Mouse (Mus musculus): ENCODE data around the gene Cmtr1. TPM values are rescaled to one million over a fixed set of nuclear protein-coding genes. Genes with fewer than 3 reads are reported as not detected.

Gene Cmtr1
- polyA plus RNA-seq, 1 experiment from 2014 or later: 132 TPM

DNA sequence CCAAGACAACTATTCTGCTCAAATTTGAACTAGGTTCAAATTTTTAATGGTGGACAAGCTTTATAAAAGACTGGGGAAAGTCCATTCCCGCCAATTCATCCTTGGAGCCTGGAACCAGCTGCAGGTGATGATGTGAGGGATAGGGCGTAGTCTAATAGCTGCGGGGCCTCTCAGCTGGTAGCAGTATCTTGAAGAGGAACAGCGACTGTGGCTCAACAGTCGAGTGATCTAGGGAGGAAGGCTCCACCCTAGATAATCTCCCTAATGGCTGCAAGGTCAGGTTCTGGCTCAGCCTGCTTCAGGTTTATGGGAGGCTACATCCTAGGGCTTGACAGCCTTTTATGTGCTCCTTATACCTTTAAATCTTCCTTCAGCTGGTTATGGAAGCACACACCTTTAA is 30.8 kb upstream of the Cmtr1 start:
- no peak overlapping the region for H3K4me2 ChIP-seq (ENCODE audit: low read length)
- H3K36me3 ChIP-seq (ENCODE audit: control insufficient read depth, insufficient read depth): peaks cover 14% of the 10 kb centered on the region
- H3K9me3 ChIP-seq (ENCODE audit: control insufficient read depth, low read length): no peaks in the 10 kb centered on the region
- no peaks in the 10 kb centered on the region for H3K27me3 ChIP-seq (replicated peaks; ENCODE audit: control insufficient read depth, insufficient read depth, low read length)
- H3K27ac ChIP-seq (ENCODE audit: low read length): no peak overlapping the region
- WGBS: 91% methylated on average over 5 of the region's 5 CpGs
- no peaks in the 10 kb centered on the region for H3K4me1 ChIP-seq (replicated peaks; ENCODE audit: control insufficient read depth, insufficient read depth, low read length)
- ATAC-seq: no peak
- no peak overlapping the region for H3K9ac ChIP-seq (replicated peaks; ENCODE audit: low read depth, low read length)
- H3K4me3 ChIP-seq (replicated peaks; ENCODE audit: low read length): no peak overlapping the region

DNA sequence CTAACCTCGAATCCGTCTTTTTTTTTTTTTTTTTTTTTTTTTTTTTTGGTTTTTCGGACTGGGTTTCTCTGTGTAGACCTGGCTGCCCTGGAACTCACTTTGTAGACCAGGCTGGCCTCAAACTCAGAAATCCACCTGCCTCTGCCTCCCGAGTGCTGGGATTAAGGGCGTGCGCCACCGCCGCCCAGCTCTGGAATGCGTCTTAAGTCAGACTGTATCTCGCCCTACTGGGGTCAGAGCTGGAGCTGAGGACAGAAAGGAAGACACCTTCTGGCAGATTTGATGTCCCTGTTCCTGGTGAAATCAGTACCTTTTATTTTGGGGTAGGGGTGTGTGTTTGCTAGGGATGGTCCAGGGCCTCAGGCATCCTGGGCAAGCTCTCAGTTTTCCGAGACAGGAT is 28.1 kb upstream of the Cmtr1 start:
- H3K27ac ChIP-seq (ENCODE audit: low read length): no peak overlapping the region
- H3K4me2 ChIP-seq (ENCODE audit: low read length): no peak overlapping the region
- H3K27me3 ChIP-seq (replicated peaks; ENCODE audit: control insufficient read depth, insufficient read depth, low read length): no peaks in the 10 kb centered on the region
- H3K36me3 ChIP-seq (ENCODE audit: control insufficient read depth, insufficient read depth): peaks cover 13% of the 10 kb centered on the region
- ATAC-seq: no peak
- H3K4me1 ChIP-seq (replicated peaks; ENCODE audit: control insufficient read depth, insufficient read depth, low read length): no peaks in the 10 kb centered on the region
- H3K4me3 ChIP-seq (replicated peaks; ENCODE audit: low read length): no peak overlapping the region
- H3K9me3 ChIP-seq (ENCODE audit: control insufficient read depth, low read length): no peaks in the 10 kb centered on the region
- 97% methylated on average over 10 of the region's 11 CpGs for WGBS
- H3K9ac ChIP-seq (replicated peaks; ENCODE audit: low read depth, low read length): no peak overlapping the region

GRCm38 (mm10) chr17:29635492-29635891 is 24.9 kb upstream of the Cmtr1 start:
- no peak overlapping the region for H3K4me2 ChIP-seq (ENCODE audit: low read length)
- H3K27me3 ChIP-seq (replicated peaks; ENCODE audit: control insufficient read depth, insufficient read depth, low read length): no peaks in the 10 kb centered on the region
- H3K4me3 ChIP-seq (replicated peaks; ENCODE audit: low read length): no peak overlapping the region
- no peaks in the 10 kb centered on the region for H3K4me1 ChIP-seq (replicated peaks; ENCODE audit: control insufficient read depth, insufficient read depth, low read length)
- 95% methylated on average over 8 of the region's 8 CpGs for WGBS
- H3K27ac ChIP-seq (ENCODE audit: low read length): no peak overlapping the region
- no peaks in the 10 kb centered on the region for H3K9me3 ChIP-seq (ENCODE audit: control insufficient read depth, low read length)
- no peak for ATAC-seq
- no peak overlapping the region for H3K9ac ChIP-seq (replicated peaks; ENCODE audit: low read depth, low read length)
- H3K36me3 ChIP-seq (ENCODE audit: control insufficient read depth, insufficient read depth): peaks cover 13% of the 10 kb centered on the region

GRCm38 (mm10) chr17:29636118-29636517 is 24.3 kb upstream of the Cmtr1 start:
- Histone ChIP-seq H3K9ac (replicated peaks; ENCODE audit: low read depth, low read length) (no peak overlapping the region), H3K4me2 (ENCODE audit: low read length) (no peak overlapping the region), H3K4me3 (replicated peaks; ENCODE audit: low read length) (no peak overlapping the region), H3K9me3 (ENCODE audit: control insufficient read depth, low read length) (no peaks in the 10 kb centered on the region), H3K27ac (ENCODE audit: low read length) (no peak overlapping the region), H3K36me3 (ENCODE audit: control insufficient read depth, insufficient read depth) (peaks cover 19% of the 10 kb centered on the region), H3K4me1 (replicated peaks; ENCODE audit: control insufficient read depth, insufficient read depth, low read length) (no peaks in the 10 kb centered on the region), H3K27me3 (replicated peaks; ENCODE audit: control insufficient read depth, insufficient read depth, low read length) (no peaks in the 10 kb centered on the region)
- no peak for ATAC-seq
- WGBS: 68% methylated on average over 5 of the region's 5 CpGs

DNA sequence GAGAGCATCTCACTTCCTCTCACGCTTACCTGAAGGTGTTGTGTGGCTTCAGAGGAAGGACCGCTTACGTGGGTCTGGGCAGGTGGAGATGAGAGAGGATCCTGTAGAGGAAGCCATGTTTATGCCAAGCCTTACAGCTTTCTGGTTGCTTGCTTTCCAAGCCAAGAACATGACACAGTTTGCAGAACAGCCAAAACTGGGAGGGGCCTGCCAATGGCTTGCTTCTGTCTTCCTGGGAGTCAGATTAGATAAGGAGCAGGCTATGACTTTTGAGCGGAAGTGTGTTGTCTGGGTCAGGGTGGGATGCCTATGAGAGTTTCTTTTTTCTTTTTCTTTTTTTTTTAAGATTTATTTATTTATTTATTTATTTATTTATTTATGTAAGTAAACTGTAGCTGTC is 23.0 kb upstream of the Cmtr1 start:
- Histone ChIP-seq H3K27me3 (replicated peaks; ENCODE audit: control insufficient read depth, insufficient read depth, low read length) (no peaks in the 10 kb centered on the region), H3K4me2 (ENCODE audit: low read length) (no peak overlapping the region), H3K27ac (ENCODE audit: low read length) (no peak overlapping the region), H3K9ac (replicated peaks; ENCODE audit: low read depth, low read length) (no peak overlapping the region), H3K4me1 (replicated peaks; ENCODE audit: control insufficient read depth, insufficient read depth, low read length) (no peaks in the 10 kb centered on the region), H3K4me3 (replicated peaks; ENCODE audit: low read length) (no peak overlapping the region), H3K36me3 (ENCODE audit: control insufficient read depth, insufficient read depth) (peaks cover 16% of the 10 kb centered on the region), H3K9me3 (ENCODE audit: control insufficient read depth, low read length) (no peaks in the 10 kb centered on the region)
- ATAC-seq: no peak
- 84% methylated on average over 4 of the region's 4 CpGs for WGBS

DNA sequence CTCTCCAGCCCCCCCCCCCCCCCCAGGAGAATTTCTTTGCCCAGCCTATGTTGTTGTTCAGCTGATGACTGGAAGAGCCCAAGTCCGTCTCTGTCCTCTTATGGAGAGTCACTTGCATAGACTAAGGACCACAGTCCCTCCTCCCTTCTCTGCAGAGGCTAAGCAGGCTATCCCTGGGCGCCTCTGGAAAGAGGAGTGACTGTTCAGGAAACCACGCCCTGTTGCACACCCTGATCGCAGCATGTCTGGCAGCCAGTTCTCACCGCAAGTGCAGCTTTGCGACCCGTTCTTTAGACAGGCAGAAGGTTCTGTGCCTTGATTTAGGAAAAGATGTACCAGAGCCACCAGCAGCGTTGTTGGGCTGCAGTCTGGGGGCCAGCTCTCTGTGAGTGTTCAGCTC is 22.5 kb upstream of the Cmtr1 start:
- Histone ChIP-seq H3K9ac (replicated peaks; ENCODE audit: low read depth, low read length) (no peak overlapping the region), H3K4me3 (replicated peaks; ENCODE audit: low read length) (no peak overlapping the region), H3K4me1 (replicated peaks; ENCODE audit: control insufficient read depth, insufficient read depth, low read length) (no peaks in the 10 kb centered on the region), H3K4me2 (ENCODE audit: low read length) (no peak overlapping the region), H3K36me3 (ENCODE audit: control insufficient read depth, insufficient read depth) (peaks cover 16% of the 10 kb centered on the region), H3K9me3 (ENCODE audit: control insufficient read depth, low read length) (no peaks in the 10 kb centered on the region), H3K27me3 (replicated peaks; ENCODE audit: control insufficient read depth, insufficient read depth, low read length) (no peaks in the 10 kb centered on the region), H3K27ac (ENCODE audit: low read length) (no peak overlapping the region)
- 85% methylated on average over 8 of the region's 8 CpGs for WGBS
- no peak for ATAC-seq

DNA sequence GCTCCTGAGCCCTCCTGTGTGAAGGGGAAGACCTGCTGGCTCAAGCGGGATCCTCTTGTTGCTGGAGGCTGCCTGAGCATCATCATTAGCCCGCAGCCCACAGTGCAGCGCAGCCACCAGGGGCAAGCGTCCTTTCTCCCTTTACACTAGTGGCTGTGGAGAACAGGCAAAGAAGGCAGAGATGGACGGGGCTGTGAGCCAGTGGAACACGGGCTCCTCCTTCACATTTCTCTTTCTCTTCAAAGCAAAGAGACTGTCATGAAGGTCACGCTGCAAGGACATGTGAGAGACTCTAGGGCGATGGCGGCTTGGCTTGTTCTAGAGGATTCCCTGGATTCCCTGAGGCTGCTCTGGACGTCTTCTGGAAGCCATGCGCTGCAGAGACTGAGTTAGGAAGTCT is 19.4 kb upstream of the Cmtr1 start:
- no peaks in the 10 kb centered on the region for H3K4me1 ChIP-seq (replicated peaks; ENCODE audit: control insufficient read depth, insufficient read depth, low read length)
- no peak for ATAC-seq
- H3K4me2 ChIP-seq (ENCODE audit: low read length): no peak overlapping the region
- H3K27ac ChIP-seq (ENCODE audit: low read length): no peak overlapping the region
- no peak overlapping the region for H3K4me3 ChIP-seq (replicated peaks; ENCODE audit: low read length)
- WGBS: 96% methylated on average over 11 of the region's 11 CpGs
- H3K9me3 ChIP-seq (ENCODE audit: control insufficient read depth, low read length): no peaks in the 10 kb centered on the region
- H3K9ac ChIP-seq (replicated peaks; ENCODE audit: low read depth, low read length): no peak overlapping the region
- peaks cover 9% of the 10 kb centered on the region for H3K36me3 ChIP-seq (ENCODE audit: control insufficient read depth, insufficient read depth)
- H3K27me3 ChIP-seq (replicated peaks; ENCODE audit: control insufficient read depth, insufficient read depth, low read length): no peaks in the 10 kb centered on the region

- Histone ChIP-seq H3K9ac (replicated peaks; ENCODE audit: low read depth, low read length) (no peak overlapping the region), H3K36me3 (ENCODE audit: control insufficient read depth, insufficient read depth) (peaks cover 9% of the 10 kb centered on the region), H3K27ac (ENCODE audit: low read length) (no peak overlapping the region), H3K9me3 (ENCODE audit: control insufficient read depth, low read length) (no peaks in the 10 kb centered on the region), H3K4me3 (replicated peaks; ENCODE audit: low read length) (no peak overlapping the region), H3K4me2 (ENCODE audit: low read length) (no peak overlapping the region), H3K27me3 (replicated peaks; ENCODE audit: control insufficient read depth, insufficient read depth, low read length) (no peaks in the 10 kb centered on the region), H3K4me1 (replicated peaks; ENCODE audit: control insufficient read depth, insufficient read depth, low read length) (no peaks in the 10 kb centered on the region)
- ATAC-seq: no peak
- WGBS: 78% methylated on average over 3 of the region's 3 CpGs
Observed at GRCm38 (mm10) chr17:29642219-29642618, 18.2 kb upstream of the Cmtr1 start.

- ATAC-seq: no peak
- Histone ChIP-seq H3K4me3 (replicated peaks; ENCODE audit: low read length) (no peak overlapping the region), H3K9me3 (ENCODE audit: control insufficient read depth, low read length) (peaks cover 3% of the 10 kb centered on the region; the same call in 1 of the 2 replicates), H3K36me3 (ENCODE audit: control insufficient read depth, insufficient read depth) (no peaks in the 10 kb centered on the region; the same call in 1 of the 2 replicates), H3K4me2 (ENCODE audit: low read length) (no peak overlapping the region), H3K4me1 (replicated peaks; ENCODE audit: control insufficient read depth, insufficient read depth, low read length) (peaks cover 14% of the 10 kb centered on the region), H3K27ac (ENCODE audit: low read length) (no peak overlapping the region), H3K9ac (replicated peaks; ENCODE audit: low read depth, low read length) (no peak overlapping the region), H3K27me3 (replicated peaks; ENCODE audit: control insufficient read depth, insufficient read depth, low read length) (no peaks in the 10 kb centered on the region)
- 93% methylated on average over 2 of the region's 2 CpGs for WGBS
Observed at GRCm38 (mm10) chr17:29658249-29658648, 2.1 kb upstream of the Cmtr1 start.

DNA sequence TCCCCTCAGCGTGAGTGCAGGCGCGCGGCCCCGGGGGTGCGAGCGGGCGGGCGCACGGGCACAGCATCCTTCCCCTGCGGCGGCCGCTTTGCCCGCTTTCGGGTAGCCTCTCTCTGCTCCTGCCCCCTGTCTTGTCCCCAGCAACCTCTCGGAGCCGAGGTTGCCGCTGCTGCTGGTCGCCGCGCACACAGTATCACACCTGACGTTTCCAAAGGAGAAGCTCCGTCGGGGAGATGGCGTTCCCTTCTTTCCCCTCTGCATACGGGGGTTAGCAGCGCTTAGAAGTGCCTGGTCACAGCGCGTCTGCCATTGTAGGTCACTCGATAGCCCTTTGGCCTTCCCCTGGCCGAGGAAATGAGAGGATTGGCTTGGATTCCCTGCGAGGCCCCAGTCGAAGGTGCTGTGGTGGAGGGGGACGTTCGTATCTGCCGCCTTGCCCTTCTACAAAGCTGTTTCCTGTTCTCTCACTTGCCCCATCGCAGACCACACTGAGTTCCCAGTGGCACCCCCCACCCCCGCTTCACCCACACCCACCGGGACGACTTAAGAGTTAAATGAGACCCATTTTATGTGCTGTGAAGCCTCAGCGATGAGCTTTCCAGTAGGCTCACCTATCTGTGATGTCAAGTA is 482 bp downstream of the Cmtr1 start:
- Histone ChIP-seq H3K9me3 (ENCODE audit: control insufficient read depth, low read length) (no peaks in the 10 kb centered on the region), H3K9ac (replicated peaks; ENCODE audit: low read depth, low read length) (peak overlapping the region; percentile 98), H3K36me3 (ENCODE audit: control insufficient read depth, insufficient read depth) (no peaks in the 10 kb centered on the region), H3K27me3 (replicated peaks; ENCODE audit: control insufficient read depth, insufficient read depth, low read length) (no peaks in the 10 kb centered on the region), H3K4me1 (replicated peaks; ENCODE audit: control insufficient read depth, insufficient read depth, low read length) (peaks cover 14% of the 10 kb centered on the region), H3K27ac (ENCODE audit: low read length) (peak overlapping the region; percentile 87), H3K4me2 (ENCODE audit: low read length) (peak overlapping the region; percentile 85), H3K4me3 (replicated peaks; ENCODE audit: low read length) (peak overlapping the region; percentile 95)
- no peak; the same call in 1 of the 2 replicates for ATAC-seq
- under 1% methylated on average over 41 of the region's 41 CpGs for WGBS
